Mouse (Mus musculus) neural tube, embryonic 12.5 days (tissue): ENCODE results near the gene Saa3. TPM values are rescaled to one million over a fixed set of nuclear protein-coding genes. Genes with fewer than 3 reads are reported as not detected.
"Not testable (repeated sequence)": the region's sequence is repeated elsewhere in the genome, so short reads cannot be mapped to it uniquely, and the experiment has no call there.

Experiments used
- ATAC-seq: fragments of 200-750 bp; cut with Nextera tagmentation; 2 replicates; pipeline ENCODE4 v1.8.0; 2017; ENCODE audit warnings: low read depth, mild to moderate bottlenecking, moderate TSS enrichment, moderate library complexity; ENCODE audit not compliant: low FRiP score
- H3K27ac ChIP-seq: fragments of 300-500 bp; sonication (generic); 2 replicates; pipeline ENCODE4 v1.5.1; 2016
- H3K27me3 ChIP-seq: fragments of 300-500 bp; sonication (generic); replicated peaks from 2 replicates; pipeline ENCODE4 v1.6.1; 2016; ENCODE audit warnings: mild to moderate bottlenecking
- H3K36me3 ChIP-seq: fragments of 300-500 bp; sonication (generic); 2 replicates; pipeline ENCODE4 v1.6.1; 2016; ENCODE audit warnings: mild to moderate bottlenecking
- H3K4me1 ChIP-seq: fragments of 300-500 bp; sonication (generic); 2 replicates; pipeline ENCODE4 v1.6.1; 2016
- H3K4me2 ChIP-seq: fragments of 300-500 bp; sonication (generic); replicated peaks from 2 replicates; pipeline ENCODE4 v1.6.1; 2016; ENCODE audit warnings: mild to moderate bottlenecking
- H3K4me3 ChIP-seq: fragments of 300-500 bp; sonication (generic); 2 replicates; pipeline ENCODE4 v1.5.1; 2016
- H3K9ac ChIP-seq: fragments of 300-500 bp; sonication (generic); 2 replicates; pipeline ENCODE4 v1.6.1; 2016; ENCODE audit warnings: mild to moderate bottlenecking
- H3K9me3 ChIP-seq: fragments of 300-500 bp; sonication (generic); 2 replicates; pipeline ENCODE4 v1.6.1; 2016; ENCODE audit warnings: mild to moderate bottlenecking
- WGBS: fragments of 180-500 bp; shearing (Covaris S2); methylation state at CpG from one replicate; pipeline ENCODE4 v1.1.7; 2016; 5-methylcytosine and 5-hydroxymethylcytosine counted together
- polyA plus RNA-seq: library from polyadenylated mRNA; unstranded; fragments of >200 nt; fragmentation: Nextera tagmentation; extraction: Ambion mirVana; gene quantifications from 2 replicates; pipeline ENCODE4 v1.2.1, GENCODE M21; 2016

Saa3 gene
- polyA plus RNA-seq, 1 experiment from 2014 or later: not detected

DNA sequence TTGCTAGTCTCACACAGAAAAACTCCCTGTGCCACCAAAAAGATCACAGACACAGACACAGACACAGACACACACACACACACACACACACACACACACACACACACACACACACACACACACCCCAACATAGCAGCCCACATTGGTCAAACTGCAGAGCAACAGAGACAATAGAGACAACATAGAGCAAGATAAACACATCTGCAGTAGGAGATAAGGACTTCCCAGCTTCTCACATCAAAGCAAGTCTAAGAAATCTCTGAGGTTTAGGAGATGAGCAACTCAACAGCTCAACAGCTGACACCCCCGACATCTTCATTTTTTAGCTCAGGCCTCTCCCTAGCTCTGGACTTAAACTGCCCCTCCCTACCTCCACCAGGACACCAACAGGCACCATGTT is 18.7 kb downstream of the Saa3 start:
- H3K9me3 ChIP-seq: no peaks in the 10 kb centered on the region
- H3K36me3 ChIP-seq: peaks cover 70% of the 10 kb centered on the region
- no peak overlapping the region for H3K4me2 ChIP-seq
- H3K4me3 ChIP-seq: no peak overlapping the region
- H3K4me1 ChIP-seq: no peaks in the 10 kb centered on the region
- ATAC-seq: no peak
- H3K27ac ChIP-seq: no peak overlapping the region
- no peak overlapping the region for H3K9ac ChIP-seq
- no peaks in the 10 kb centered on the region for H3K27me3 ChIP-seq
- 76% methylated on average over 1 of the region's 1 CpGs for WGBS

DNA sequence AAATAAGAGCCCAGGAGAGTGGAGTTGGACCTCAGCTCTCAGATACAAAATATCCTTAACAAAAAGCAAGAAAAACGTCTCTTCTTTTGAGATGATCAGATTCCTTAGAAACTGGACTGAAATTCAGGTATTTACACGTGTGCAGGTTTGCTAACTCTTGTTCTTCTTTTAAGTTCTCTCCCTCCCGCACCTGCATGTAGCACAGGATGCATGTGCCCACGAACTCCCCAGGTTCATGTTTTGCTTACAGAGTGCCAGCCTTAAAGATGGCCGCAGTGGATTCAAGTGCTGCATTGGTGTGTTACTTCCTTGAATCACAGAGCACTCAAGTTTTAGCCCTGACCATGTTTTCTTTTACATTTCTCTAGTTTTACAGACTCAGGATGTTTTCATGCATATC is 28.7 kb downstream of the Saa3 start:
- Histone ChIP-seq H3K4me1 (no peaks in the 10 kb centered on the region), H3K27ac (no peak overlapping the region), H3K4me2 (no peak overlapping the region), H3K27me3 (no peaks in the 10 kb centered on the region), H3K9ac (no peak overlapping the region), H3K4me3 (no peak overlapping the region), H3K36me3 (peaks cover 36% of the 10 kb centered on the region), H3K9me3 (no peaks in the 10 kb centered on the region)
- 87% methylated on average over 5 of the region's 5 CpGs for WGBS
- no peak for ATAC-seq

GRCm38 (mm10) chr7:46680732-46681131 is 34.8 kb downstream of the Saa3 start:
- H3K27me3 ChIP-seq: no peaks in the 10 kb centered on the region
- H3K9me3 ChIP-seq: no peaks in the 10 kb centered on the region
- H3K36me3 ChIP-seq: no peaks in the 10 kb centered on the region
- H3K4me2 ChIP-seq: no peak overlapping the region
- no peak overlapping the region for H3K4me3 ChIP-seq
- H3K9ac ChIP-seq: no peak overlapping the region
- no peak for ATAC-seq
- no peak overlapping the region for H3K27ac ChIP-seq
- H3K4me1 ChIP-seq: no peaks in the 10 kb centered on the region

- not testable (repeated sequence) for H3K36me3 ChIP-seq, H3K9ac ChIP-seq, H3K27ac ChIP-seq, H3K4me1 ChIP-seq, H3K4me2 ChIP-seq, H3K9me3 ChIP-seq, H3K27me3 ChIP-seq, H3K4me3 ChIP-seq, ATAC-seq
- WGBS: 90% methylated on average over 7 of the region's 7 CpGs
Observed at GRCm38 (mm10) chr7:46679044-46679443, 36.5 kb downstream of the Saa3 start.

- H3K4me3 ChIP-seq: no peak overlapping the region
- no peaks in the 10 kb centered on the region for H3K4me1 ChIP-seq
- H3K4me2 ChIP-seq: no peak overlapping the region
- H3K36me3 ChIP-seq: no peaks in the 10 kb centered on the region
- no peaks in the 10 kb centered on the region for H3K9me3 ChIP-seq
- WGBS: 93% methylated on average over 3 of the region's 3 CpGs
- no peak overlapping the region for H3K9ac ChIP-seq
- no peaks in the 10 kb centered on the region for H3K27me3 ChIP-seq
- ATAC-seq: no peak
- H3K27ac ChIP-seq: no peak overlapping the region
Observed at GRCm38 (mm10) chr7:46678417-46678816, 37.1 kb downstream of the Saa3 start.

DNA sequence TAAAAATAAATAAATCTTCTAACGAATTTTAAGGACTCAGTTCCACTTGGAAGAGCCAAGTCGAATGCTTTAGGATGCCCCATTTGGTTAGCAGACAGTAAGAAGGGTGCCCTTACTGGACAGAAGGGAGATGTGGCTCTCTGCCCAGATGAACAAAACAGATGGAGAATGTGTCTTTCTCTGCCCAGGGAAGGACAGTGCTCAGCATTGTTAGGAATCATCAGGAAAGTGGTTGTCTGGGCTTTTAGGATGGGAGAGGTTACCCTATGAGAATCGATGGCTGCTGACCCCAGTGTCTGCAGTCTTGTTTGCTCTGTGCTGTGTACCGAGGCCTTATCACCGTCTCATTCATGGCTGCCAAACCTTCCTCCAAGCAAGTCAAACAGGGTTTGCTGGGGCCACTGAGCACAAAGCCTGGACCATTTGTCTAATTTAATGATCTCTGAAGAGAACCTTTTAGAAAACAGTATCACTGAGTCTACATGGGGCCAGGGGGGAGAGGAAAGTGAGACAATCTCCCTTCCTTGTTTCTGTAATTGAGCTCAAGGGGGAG is 38.6 kb downstream of the Saa3 start:
- Histone ChIP-seq H3K4me3 (no peak overlapping the region), H3K36me3 (no peaks in the 10 kb centered on the region), H3K4me2 (no peak overlapping the region), H3K27ac (no peak overlapping the region), H3K9me3 (no peaks in the 10 kb centered on the region), H3K9ac (no peak overlapping the region), H3K27me3 (no peaks in the 10 kb centered on the region), H3K4me1 (no peaks in the 10 kb centered on the region)
- WGBS: 62% methylated on average over 5 of the region's 5 CpGs
- no peak for ATAC-seq

DNA sequence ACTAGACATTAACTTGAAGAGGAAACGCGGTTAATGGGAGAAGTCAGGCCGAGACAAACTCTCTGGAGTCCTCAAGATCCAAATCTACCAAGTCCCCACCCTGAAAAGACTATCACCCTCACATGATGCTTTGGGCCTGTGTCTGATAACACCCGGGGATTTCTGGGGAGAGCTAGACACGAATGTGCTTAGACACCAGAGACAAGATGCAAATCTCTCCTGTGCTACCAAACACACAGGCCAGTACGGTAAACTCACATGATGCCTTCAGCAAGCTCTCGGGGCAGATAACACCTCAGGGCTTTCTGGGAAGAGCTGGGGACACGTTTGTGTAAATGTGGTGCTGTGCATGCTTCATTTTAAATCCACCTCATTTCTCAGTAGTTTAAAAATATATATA is 39.6 kb downstream of the Saa3 start:
- WGBS: 88% methylated on average over 8 of the region's 8 CpGs
- no peaks in the 10 kb centered on the region for H3K27me3 ChIP-seq

DNA sequence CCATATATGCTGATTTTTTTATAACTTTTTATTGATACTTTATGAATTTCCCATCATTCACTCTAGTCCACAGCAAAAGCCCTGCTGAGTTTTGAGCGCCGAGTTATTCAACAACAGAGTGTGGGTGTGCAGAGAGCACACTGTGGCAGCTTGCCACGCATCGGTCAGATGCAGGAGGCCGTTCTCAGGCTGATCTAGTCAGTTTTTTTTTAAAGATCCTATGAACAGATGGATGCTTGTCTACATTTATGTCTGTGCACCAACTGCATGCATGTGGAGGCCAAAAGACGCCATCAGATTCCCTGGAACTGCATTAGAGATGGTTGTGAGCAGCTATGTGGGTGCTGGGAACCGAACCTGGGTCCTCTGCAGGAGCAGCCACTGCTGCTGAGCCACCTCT is 40.4 kb downstream of the Saa3 start:
- no peak overlapping the region for H3K4me3 ChIP-seq
- 93% methylated on average over 7 of the region's 7 CpGs for WGBS
- no peaks in the 10 kb centered on the region for H3K4me1 ChIP-seq
- H3K27me3 ChIP-seq: no peaks in the 10 kb centered on the region
- no peak overlapping the region for H3K27ac ChIP-seq
- H3K4me2 ChIP-seq: no peak overlapping the region
- no peak for ATAC-seq
- H3K9me3 ChIP-seq: no peaks in the 10 kb centered on the region
- H3K9ac ChIP-seq: no peak overlapping the region
- H3K36me3 ChIP-seq: no peaks in the 10 kb centered on the region

More for the DNA sequence above, 39.6 kb downstream of the Saa3 start:
- no peak overlapping the region for H3K27ac ChIP-seq
- no peak for ATAC-seq
- no peak overlapping the region for H3K4me2 ChIP-seq
- H3K4me1 ChIP-seq: no peaks in the 10 kb centered on the region
- no peak overlapping the region for H3K9ac ChIP-seq
- no peak overlapping the region for H3K4me3 ChIP-seq
- no peaks in the 10 kb centered on the region for H3K9me3 ChIP-seq
- no peaks in the 10 kb centered on the region for H3K36me3 ChIP-seq

GRCm38 (mm10) chr7:46672160-46672672 is 43.3 kb downstream of the Saa3 start, which contains the start of gene Tph1:
Tph1 (minus strand) TSS chr7:46672537.
- H3K9ac ChIP-seq: no peak within 1 kb of the TSS
- no peak for ATAC-seq
- 0 out of 2 replicates have a peak, but pooled peaks cover 4% of the 10 kb centered on the region for H3K4me1 ChIP-seq
- no peak within 1 kb of the TSS for H3K4me2 ChIP-seq
- H3K36me3 ChIP-seq: no peaks in the 10 kb centered on the region
- no peak within 1 kb of the TSS for H3K27ac ChIP-seq
- H3K27me3 ChIP-seq: 0 out of 2 replicates have a peak, but pooled peaks cover 1% of the 10 kb centered on the region
- H3K9me3 ChIP-seq: no peaks in the 10 kb centered on the region
- no peak within 1 kb of the TSS for H3K4me3 ChIP-seq
- WGBS: 58% methylated on average over 10 of the region's 10 CpGs

GRCm38 (mm10) chr7:46667256-46667655 is 48.2 kb downstream of the Saa3 start:
- 0 out of 2 replicates have a peak, but pooled peaks cover 7% of the 10 kb centered on the region for H3K4me1 ChIP-seq
- no peaks in the 10 kb centered on the region for H3K9me3 ChIP-seq
- peaks cover 14% of the 10 kb centered on the region; the same call in 1 of the 2 replicates for H3K27me3 ChIP-seq
- no peaks in the 10 kb centered on the region for H3K36me3 ChIP-seq
- H3K4me2 ChIP-seq: peak overlapping the region; percentile 45
- ATAC-seq: no peak
- H3K9ac ChIP-seq: no peak overlapping the region
- 2% methylated on average over 21 of the region's 21 CpGs for WGBS
- no peak overlapping the region for H3K27ac ChIP-seq
- H3K4me3 ChIP-seq: 0 out of 2 replicates have a peak overlapping the region, but pooled peaks have one; percentile 2

DNA sequence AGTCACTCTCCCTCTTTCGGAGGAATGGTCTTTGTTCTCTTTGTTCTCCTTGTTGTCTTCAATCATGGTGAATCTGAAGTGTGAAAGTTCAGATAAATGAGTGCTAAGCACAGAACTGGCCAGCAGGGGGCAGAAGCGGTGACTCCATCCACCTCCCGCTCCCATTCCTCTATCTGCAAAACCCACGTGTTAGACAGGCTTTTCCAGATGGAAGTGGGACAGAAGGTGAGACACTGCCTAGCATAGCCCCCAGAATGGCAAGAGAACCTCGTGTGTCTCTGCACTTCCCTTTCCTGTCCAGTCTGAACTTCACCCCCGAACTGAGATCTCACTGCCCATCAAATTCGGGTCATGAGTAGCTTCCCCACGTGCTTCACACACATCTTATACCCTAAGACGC is 50.3 kb downstream of the Saa3 start:
- no peak overlapping the region for H3K4me3 ChIP-seq
- no peaks in the 10 kb centered on the region for H3K36me3 ChIP-seq
- peaks cover 14% of the 10 kb centered on the region; the same call in 1 of the 2 replicates for H3K27me3 ChIP-seq
- peaks cover 12% of the 10 kb centered on the region for H3K4me1 ChIP-seq
- ATAC-seq: no peak
- no peak overlapping the region for H3K27ac ChIP-seq
- WGBS: 37% methylated on average over 9 of the region's 9 CpGs
- no peak overlapping the region for H3K4me2 ChIP-seq
- no peaks in the 10 kb centered on the region for H3K9me3 ChIP-seq
- no peak overlapping the region for H3K9ac ChIP-seq
